Mouse (Mus musculus) cerebellum, adult (tissue): ENCODE measurements around the gene Fyb.

Source experiments
- ATAC-seq: cut with Nextera tagmentation; 2 replicates; pipeline ENCODE4 v1.9.2; 2017; ENCODE audit warnings: mild to moderate bottlenecking, moderate library complexity, mixed read lengths; ENCODE audit not compliant: insufficient number of reproducible peaks, low FRiP score, low TSS enrichment

Fyb gene

DNA sequence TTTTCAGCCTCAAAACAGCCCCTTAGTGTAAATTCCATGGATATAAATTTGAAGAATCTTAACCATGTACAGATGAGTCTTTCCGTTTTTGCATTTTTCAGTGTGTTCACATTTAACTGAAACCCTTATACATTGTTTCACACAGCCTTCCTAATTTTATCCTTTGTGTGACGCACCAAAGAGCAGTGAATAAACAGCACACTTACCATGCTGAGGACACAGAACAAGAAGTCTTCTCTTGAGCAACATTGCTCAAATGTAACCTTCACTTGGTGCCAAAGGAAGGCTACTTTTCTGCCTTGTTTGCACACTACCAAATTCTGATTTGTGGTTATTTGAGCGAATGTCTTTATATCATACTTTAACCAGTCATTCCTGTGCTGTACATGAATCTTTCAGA is 122.8 kb downstream of the Fyb start:
- no peak for ATAC-seq

DNA sequence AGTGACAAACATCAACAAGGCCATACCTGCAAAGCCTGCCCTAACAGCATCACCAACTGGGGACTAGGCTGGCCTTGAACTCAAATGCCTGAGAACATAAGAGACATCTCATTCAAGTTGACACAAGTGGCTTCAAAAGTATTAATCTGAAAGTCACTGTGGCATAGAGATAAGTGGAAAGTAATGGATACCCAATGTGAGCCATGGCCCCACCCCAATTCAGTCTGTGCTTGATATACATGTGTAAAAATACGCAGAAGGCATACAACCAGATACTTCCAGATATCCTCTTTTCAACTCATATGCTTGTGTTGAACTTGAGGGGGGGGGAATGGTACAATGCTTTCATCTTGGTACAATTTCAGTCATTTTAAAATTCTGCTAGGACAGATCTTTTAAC is 124.4 kb downstream of the Fyb start:
- no peak for ATAC-seq

DNA sequence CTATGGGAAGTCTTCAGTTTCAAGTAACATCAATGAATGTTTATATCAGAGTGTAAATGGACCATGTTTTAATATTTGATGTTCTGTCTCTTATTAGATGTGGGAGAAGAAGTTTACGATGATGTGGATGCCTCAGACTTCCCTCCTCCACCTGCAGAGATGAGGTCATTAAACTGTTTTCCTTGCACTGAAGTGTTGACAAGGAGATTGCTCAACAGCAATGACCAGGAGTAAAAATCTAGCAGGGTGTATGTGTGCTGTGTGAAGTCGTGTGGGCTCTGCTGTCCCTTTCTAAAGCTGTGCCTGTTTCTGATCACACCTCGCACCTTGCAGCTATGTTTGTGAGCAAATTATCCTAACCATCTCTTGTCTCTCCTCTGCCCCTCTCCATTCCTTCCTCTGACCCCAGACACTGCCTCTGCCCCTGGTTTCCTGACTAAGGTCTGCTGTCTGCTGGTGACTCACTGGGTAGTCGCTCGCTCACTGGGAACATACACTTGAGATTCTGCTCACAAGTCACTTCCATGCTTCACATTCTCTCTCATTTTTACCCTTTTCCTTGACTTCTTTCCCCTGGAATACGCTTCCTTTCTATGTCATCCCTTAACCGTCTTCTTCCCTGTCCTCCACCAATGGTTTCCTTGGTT is 126.2 kb downstream of the Fyb start:
- no peak for ATAC-seq

DNA sequence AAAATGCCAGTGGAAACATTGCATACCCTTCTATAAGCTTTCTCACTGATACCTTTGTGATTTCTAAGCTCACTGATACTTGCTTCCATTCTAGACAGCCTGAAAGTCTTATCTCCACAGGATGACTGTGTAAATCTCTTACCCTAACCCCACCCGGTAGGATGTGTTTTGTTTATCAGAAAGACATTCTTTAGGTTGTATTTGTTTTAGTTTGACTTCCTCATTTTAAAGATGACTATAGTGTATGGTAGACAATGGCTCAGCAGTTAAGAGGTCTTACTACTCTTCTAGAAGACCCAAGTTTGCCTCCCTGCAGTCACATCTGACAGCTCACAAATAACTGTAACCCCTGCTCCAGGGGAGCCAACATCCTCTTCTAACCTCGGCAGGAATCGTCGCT is 130.4 kb downstream of the Fyb start:
- no peak for ATAC-seq

DNA sequence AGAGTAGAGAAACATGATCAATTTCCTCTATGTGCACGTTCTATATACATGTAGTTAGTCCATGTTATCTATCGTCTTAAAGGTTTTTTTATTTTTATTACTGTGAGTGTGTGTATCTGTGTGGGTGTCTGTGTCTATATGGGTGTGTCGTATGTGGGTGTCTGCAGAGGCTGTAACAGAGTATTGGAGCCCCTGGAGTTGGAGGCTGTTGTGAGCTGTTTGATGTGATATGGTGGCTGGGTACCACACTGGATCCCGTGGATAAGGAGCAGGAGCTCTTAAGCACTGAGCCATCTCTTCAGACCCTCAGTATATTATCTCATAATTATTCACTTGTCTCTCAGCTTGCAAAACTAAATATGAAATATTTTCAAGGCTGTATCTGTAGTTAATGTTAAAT is 135.4 kb downstream of the Fyb start:
- no peak for ATAC-seq

DNA sequence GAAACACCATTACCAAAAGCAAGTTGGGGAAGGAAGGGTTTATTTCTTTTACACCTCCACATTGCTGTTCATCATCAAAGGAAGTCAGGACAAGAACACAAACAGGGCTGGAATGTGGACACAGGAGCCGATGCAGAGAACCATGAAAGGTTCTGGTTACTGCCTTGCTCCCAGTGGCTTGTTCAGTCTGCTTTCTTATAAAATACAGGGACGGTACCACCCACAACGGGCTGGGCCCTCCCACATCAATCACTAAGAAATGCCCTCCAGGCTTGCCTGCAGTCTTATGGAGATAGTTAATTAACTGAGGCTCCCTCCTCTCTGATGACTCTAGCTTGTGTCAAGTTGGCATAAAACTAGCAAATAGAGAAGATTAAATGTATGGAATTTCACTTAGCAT is 139.3 kb downstream of the Fyb start:
- no peak for ATAC-seq

DNA sequence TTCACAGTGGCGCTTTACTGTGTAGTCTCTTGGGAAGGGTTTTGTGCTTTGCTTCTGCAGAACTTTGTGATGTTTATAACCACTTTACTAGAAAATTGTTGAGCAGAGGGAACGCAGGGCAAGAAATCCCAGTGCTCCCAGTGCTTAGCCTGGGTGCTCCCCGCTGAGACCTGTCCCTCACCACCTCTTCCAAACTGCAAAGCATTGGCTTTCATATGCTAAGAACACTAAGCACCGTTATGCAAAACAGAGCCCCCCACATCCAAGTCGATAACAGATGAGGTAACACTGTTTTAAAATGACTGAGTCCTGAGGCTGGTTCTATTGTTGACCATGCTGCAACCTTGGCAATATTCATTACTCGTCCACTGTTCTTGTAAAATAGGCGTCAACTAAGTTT is 141.3 kb downstream of the Fyb start:
- ATAC-seq, result no peak

DNA sequence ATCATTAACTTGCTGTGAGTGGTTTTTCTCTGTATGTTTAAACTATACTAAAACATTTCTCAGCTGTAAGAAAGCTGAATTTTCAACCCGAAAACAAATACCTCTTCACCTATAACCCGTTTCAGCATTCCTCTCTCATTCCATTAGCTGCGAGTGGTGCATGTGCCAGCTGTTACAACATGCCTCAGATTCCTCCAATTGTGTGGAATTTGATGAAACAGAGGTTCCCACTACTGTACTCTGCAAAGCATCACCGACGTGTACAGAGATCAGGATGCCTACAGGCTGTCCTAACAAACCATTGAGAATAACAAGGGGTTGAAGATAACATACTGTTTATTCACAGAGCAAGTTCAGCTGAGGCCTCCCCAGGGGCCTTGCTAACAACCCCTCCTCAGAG is 143.4 kb downstream of the Fyb start:
- no peak for ATAC-seq

DNA sequence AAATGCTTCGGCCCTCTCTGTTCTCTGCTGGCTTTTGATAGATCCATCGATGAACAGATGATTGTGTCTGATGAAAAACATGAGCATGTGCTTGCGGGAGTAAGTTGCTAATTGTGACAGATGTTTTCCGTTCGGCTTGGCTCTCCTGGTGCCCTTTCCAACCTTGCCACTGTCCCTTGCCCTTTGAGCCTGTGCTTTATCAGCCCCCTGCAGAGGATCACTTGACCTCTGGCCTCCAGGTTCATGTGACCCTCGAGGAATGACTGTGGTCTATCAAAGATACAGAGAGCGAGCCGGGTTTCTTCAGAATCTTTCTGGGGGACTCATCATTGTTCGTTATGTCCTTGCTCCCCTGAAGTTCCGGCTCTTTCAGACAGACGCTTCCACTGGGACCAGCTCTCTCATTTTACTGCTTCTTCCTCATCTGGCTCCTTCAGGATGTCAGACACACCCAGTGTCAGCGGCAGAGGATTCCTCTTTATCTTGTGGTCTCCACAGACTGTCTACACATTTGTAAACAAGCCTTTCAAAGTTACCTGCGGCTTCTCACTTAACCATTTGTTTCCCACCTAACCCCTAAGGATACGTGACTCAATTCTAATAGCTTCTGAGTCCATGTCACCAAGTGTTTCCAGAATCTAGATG is 146.3 kb downstream of the Fyb start:
- no peak for ATAC-seq

DNA sequence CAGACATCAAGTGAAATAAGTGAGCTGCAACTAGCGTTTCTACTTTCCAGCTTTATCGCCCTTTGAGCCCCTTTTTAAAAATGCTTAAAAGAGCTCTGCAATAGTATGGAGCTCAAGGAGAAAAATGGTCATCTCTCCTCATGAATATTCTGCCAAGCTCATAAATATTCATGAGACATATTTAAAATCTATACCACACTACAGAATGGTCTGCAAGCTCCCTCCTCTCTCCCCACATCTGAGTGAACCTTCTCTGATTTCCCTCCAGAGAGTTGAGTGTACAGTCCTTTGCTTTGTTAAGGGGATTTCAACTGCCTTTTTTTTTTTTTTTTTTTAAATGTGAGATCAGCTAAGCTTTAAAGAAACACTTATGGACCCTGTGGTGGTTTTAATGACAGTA is 155.8 kb downstream of the Fyb start:
- no peak for ATAC-seq

DNA sequence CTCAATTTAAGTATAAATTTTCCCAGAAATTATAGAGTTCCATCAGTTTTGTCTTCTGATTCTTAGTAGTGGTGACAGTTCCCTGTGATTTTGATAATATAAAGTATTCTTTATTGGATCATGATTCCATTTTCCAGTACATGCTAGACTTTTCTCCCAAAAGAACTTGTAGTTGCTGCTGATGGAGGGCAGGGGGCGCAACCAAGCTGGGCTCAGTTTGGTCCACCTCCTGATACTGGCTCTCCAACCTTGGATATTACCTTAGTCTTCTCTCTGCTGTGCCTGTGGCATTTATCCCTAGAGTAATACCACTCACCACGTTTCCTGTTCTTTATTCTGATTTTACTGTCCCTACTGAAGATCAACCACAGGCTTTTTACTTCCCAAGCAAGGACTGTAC is 179.5 kb downstream of the Fyb start:
- ATAC-seq, result no peak

DNA sequence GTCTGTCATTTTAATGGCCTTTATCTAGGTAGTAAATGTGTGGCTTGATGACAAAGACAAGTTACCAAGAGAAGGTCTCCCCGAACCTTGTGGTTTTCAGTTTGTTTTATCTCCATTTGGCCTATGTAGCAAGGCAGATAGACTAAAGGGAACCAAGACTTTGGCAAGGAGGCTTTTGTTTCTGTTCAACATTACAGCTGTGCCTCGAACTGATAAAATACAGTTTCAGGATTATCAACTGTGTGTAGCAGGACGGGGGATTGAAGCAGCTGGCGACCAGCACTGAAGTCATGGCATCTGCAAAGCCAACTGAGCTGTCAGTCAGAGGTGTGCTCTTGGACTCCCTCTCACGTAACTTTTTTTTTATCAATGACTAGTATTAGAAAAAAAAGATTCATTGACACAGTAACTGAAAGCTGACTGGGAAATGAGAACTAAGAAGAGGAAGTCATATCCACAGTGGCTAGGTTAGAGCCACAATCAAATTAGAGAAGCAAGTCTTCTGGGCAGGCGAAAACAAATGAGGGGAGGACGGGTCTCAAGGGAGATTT is 182.8 kb downstream of the Fyb start:
- ATAC-seq, result no peak

DNA sequence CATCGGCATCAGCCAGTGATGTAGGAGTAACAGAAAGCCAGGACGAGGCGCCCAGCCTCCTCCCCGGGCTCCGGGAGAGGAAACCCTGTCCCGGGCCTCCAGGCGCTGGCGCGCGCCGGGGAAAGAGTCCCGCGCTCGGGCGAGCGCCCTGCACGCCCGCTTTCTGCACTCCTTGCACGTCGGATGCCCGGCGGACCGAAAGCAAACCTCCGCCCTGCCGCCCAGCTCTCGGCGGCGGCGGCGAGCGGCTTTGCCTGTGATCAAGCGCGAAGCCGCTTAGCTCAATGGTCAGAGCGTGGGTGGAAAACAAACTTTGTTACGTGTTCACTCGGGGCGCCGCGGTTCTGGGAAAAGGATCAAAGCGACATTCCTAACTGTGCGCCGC is 184.9 kb downstream of the Fyb start:
- peak; percentile 71 for ATAC-seq

DNA sequence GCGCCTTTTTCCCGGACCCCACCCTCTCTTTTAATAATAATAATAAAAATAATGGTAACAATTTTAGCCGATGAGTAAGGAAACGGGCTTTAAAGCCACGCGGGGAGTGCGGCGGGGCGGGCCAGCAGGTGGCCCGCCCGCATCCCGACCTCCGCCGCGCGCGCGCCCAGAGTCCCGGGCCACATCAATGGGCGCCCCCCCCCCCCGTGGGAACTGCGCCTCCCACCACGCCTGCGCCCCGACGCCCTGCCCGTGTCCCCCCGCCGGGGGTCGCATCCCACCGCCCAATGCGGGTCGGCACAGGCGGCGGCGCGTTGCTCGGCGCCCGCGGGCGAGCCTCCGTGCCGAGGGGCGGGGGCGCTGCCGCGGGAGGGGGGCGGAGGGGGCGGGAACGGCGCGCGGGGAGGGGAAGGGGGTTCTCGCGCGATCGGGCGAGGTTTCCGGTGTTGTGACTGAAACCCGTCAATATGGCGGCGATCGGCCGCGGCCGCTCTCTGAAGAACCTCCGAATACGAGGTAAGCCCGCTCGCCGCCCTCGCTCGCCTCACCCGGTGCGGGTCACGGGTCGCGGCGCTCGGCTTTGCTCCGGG is 185.4 kb downstream of the Fyb start, which contains the start of gene Rictor:
Rictor (plus strand) TSS at position 444 of the 590 bp plus-strand sequence.
- ATAC-seq, result peak; percentile 77

DNA sequence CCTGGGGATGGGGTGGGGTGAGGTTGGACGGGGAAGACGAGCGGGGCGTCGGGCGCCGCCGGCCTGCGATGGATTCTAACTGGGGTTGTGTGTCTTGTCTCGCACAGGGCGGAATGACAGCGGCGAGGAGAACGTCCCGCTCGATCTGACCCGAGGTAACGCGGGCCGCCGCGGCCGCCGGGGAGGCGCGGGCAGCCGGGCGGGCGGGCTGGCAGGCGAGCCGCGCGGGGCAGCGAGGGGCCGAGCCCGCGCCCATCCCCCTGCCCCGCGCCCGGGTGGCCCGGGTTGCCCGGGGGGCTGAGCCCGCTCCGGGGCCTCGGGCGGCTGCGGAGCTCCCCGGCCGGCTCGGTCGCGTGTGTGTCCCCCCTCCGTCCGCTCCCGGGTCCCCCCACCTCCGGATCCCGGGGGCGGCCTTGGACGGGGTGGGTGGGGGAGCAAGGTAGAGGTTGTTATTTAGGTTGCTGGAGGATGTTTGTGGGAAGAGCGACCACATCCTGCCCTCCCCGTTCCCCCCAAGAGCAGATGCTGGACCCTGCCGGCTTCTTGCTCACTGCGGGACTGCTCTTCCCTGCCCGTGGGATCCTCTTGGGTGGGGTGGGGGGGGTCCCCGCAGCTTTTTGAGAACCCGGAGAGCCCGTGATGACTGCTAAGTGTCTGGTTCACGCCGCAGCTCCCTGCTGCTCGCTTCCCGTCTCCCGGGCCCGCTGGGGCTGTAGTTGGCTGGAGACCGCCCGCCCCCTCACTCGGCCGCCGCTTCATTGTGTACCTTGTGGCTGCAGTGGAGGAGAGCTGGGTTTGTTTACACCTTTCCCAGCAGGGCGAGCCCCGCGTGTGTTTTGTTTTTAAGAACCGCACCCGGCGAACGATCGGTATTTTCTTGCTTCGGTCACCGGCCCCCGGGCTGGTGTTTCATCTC is 186.1 kb downstream of the Fyb start:
- ATAC-seq, result peak; percentile 18

DNA sequence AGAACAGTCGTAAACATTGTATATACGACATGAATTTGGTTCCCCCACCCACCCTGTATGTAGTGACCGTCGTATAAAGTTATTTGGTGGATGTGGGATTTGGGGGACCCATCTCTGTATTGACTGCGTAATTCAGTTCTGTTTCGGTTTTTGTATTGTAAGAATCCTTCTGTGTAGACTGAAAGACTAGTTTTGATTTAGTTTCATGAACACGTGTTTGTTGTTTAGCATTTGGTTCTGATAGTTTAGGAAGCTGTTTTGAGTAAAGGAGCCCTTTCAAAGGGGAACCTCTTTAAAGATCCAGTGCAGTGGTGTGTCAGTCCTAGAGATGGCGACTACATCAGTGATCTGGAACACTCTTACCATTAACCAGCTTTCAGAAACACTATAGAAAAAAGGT is 187.0 kb downstream of the Fyb start:
- ATAC-seq, result no peak

DNA sequence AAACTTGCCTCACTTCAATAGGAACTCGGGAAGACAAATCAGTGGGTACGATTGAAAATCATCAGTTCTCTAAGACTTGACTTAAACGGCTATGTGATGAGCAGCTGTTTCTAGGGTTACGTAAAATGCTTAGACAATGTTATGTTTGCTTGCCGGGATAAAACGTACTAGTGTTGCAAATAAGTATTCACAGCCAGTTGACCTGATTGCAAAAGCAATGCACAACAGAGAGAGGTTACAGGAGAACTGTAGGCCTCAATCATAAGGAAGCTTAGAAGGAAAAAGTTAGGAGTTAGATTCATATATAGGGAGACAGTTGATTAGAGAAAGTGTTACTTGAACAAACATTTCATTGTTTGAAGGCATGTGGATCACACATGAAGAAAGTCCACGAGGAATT is 187.7 kb downstream of the Fyb start:
- ATAC-seq, result no peak

DNA sequence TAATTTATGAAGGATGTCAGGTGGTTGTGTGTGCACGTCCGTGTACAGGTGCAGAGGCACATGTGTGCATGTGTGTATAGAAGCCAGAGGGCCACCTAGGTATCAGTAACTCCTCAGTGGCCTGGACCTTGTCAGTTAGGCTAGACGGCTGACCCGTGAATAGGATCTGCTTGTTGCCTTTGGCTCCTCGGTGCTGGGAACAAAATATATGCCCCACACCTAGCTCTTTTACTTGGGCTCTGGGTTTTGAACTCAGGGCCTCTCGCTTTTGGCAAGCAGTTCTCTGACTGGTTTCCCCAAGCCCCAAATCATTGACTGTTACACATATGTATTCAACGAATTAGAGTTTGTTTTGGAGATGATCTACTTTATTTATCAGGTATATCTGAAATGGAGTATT is 188.6 kb downstream of the Fyb start:
- no peak for ATAC-seq
